Mouse (Mus musculus) CH12F3 (cell line): ENCODE data around the gene Renbp.

Source experiments
- in situ Hi-C: fragments of 300-500 bp; cut with MboI; formaldehyde crosslinking; loops from 2 replicates; pipeline ENCODE4 v1.14.3; 2020; ENCODE audit warnings: low sequenced_read_pairs

The Renbp gene

DNA sequence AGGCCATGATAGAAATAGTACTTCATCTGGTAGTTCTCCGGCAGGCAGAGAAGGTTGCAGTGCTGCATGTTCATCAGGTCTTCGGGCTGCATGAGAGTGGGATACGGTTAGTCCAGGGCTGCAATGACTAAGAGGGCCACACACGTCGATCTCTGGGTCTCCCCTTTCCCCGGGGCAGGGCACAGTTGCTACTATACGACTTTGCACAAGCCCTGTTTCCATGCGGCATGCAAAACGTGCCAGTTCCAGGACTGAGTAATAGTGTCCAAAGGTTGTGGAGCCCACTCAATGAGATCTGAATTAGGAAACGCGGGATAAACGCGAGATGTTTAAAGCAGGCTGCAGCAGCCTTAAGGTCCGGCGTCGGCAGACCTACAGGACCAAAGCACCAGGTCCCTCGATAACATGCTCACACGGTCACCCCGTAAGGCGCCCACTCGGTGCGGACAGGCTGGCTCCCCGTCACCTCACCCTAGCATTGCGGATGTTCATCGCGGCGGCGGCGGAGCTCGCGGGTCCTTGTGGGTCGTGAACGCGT, 9.3 kb downstream of the Renbp start:
- in situ Hi-C loops, result no loop called here

DNA sequence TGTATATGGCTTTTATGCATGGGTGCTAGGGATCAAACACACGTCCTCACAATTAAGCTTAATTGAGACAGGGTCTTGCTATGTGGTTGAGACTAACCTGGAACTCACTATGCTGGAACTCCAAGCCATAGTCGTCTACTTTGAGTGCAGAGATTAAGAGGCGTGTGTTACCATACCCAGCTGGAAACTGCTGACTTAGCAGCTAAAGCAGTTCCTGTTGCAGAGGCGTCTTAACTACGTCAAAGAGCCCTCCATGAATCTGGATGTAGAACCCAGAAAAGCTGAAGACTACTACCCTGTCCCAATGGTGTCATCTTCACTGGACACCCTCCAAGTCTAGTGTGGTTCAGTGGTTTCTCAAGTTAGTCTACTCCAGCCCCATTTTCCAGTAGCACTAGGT, 12.0 kb downstream of the Renbp start:
- in situ Hi-C loops, result no loop called here

DNA sequence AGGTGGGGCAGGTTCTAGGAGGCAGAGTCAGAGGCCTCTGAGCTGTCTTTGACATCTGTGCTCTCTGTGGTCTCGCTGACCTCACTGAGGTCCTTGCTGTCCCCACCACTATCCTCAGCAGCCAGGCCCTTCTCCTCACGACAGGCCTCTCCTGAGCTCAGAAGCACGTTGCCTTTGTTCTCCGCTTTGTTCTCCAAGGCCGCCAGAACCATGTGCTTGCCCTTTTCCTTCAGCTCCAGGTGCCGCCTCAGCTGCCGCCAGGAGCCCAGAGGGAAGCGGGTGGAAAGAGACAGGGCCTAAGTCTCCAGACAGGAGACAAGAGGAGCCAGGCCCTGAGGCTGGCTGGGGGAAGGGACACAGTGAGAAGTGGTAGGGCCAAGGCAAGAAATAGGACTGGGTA, 13.7 kb downstream of the Renbp start:
- in situ Hi-C loops, result no loop called here

DNA sequence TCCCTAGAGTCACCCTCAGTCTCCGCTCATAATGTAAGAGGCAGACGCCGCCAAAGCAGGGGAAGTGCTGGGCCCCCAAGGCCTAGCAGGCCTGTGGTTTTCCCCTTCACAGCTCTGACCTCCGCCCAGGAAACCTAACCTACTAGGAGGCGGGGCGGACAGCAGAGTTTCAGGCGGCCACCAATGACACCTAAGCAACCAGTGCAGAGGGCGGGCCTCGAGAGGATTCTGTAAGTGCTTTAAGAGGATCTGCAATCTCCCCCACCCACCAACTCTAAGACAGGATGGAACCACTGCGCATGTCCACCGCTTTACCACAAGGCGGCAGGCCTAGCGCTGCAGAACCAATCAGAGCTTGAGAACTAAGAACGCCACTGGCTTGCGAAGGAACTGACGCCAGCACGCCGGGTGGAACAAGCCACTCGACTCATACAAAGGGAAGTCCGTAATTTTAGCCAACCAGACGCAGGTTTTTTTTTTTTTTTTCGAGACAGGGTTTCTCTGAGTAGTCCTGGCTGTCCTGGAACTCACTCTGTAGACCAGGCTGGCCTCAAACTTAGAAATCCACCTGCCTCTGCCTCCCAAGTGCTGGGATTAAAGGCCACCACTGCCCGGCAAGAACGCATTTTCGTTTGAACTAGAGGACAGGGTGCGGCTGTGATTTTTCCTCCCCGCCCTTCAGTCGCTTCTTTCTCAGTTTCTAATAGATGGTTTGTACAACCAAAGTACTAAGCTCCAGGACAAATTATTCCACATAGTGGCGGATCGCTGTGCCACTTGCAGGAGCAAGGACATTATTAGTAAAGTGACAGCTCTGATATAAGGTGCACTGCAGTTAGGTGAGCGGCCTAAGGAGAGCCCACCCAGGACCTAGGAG, 15.6 kb downstream of the Renbp start:
- in situ Hi-C loops, result no loop called here

DNA sequence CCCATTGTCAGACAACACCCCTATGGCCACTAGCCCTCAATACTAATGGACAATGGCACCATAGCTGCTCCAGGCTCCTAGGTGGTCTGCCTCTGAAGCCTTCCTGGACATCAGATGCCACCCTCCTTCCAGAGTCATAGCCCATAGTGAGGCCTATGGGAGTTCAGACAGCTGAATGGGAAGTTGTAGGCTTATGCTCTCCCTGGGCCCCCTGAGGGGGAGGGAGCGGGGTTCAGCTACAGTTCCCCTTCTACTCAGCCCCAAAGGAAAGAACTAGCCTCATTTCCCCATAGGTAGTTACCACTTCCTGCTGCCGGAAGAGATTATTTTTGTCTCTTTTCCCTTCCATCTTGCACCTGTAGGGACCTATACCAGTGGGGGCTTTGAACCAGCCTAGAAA, 19.1 kb downstream of the Renbp start:
- in situ Hi-C loops, result no loop called here

DNA sequence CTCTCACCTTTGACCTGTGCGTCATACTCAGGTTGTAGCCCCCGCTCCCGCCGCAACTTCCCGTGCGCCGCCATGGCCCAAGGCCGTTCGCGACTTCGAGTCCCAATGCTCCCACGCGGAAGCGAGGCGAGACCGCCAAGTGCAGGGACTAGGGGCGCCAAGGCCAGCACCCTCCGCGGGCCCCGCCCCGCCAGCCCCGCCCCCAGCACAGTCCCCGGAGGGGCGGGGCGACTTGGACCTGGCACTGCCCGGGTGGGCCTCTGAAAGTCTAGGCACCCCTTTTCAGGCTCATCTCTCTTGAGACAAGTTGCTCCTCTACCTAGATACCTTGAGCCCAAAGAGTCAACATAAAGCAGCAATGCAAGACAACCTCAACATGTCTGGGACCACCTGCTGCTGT, 19.5 kb downstream of the Renbp start:
- in situ Hi-C loops, result no loop called here

DNA sequence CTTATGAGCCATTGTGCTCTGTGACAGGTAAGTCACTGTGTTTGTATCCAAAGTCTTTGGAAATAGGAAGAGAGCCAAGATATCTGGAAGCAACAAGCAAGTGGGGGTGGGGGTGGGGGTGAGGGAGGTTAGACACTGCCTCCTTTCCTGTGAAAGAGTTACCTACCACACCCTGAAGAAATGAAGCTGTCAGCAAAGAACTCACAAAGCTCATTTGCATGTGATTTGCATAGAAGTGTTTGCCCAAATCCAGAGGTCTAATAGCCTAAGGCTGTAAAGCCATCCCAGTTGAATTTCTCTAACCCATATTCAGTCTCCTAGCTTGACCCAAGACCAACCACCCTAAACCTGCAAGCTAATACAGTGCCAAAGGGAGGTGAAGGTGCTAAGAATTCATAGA, 20.2 kb downstream of the Renbp start:
- in situ Hi-C loops, result no loop called here

DNA sequence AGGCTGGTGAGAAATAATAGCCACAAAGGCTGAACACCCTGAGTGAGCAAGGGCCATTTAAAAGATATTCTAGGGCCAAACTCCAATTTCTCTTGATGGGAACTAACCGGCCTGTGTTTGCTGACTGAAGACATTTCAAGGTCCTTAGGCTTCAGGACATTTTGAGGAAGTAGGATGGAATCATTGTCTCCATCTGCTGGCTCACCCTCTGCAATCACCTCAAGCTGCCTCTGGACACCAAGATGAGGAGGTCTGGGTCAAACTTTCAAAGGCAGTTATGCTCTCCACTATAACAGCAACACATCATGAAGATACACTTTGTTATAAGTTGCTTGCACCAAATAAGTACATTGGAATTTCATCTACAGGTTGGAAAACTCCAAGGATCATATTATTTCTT, 20.6 kb downstream of the Renbp start:
- in situ Hi-C loops, result no loop called here

DNA sequence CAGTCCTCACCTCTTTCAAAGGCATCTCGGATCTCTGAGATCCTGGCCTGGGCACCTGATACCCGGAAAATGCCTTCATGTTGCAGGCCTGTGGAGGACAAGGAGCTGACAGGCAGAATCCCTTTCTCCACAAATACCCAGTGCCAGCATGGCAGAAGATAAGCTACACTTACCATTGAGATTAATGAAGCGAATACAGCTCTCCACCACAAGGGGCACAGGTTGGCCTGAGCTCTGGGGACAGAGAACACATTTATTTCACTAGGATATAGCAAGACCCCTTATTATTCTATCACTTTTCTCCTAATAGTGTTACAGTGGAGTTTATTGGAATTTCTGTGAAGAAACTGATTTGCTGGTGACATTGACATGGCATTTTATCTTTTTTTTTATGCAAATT, 32.7 kb downstream of the Renbp start:
- in situ Hi-C loops, result no loop called here

DNA sequence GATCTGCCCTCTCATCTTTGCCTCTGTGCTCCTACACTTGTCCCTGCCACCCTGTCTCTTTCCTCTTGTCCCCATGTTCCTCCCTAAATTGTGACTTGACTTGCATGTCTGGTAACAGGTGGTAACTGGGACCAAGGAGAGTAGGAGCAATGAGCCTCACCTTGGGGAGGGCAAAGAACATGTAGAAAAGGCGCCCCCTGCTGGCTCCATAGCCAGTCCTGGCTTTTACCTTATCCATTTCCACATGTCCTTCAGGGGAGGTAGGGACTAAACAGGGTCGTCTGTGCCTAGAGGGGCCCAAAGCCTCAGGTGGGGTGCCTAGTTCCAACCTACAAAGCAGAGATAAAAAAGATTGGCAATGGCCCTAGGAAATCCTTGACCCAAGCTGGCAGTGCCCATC, 34.9 kb downstream of the Renbp start, which contains the start of gene L1cam:
Gene L1cam, minus strand, starts transcription at position 387 of the 400 bp plus-strand sequence.
- in situ Hi-C loops, result no loop called here

DNA sequence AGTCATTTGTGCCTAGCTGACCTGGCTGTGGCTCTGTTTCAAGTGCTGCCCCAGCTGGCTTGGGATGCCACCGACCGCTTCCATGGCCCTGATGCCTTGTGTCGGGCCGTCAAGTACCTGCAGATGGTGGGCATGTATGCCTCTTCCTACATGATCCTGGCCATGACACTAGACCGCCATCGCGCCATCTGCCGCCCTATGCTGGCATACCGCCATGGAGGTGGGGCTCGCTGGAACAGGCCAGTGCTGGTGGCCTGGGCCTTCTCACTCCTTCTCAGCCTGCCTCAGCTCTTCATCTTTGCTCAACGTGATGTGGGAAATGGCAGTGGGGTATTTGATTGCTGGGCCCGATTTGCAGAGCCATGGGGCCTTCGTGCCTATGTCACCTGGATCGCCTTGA, 37.8 kb downstream of the Renbp start:
- in situ Hi-C loops, result no loop called here

DNA sequence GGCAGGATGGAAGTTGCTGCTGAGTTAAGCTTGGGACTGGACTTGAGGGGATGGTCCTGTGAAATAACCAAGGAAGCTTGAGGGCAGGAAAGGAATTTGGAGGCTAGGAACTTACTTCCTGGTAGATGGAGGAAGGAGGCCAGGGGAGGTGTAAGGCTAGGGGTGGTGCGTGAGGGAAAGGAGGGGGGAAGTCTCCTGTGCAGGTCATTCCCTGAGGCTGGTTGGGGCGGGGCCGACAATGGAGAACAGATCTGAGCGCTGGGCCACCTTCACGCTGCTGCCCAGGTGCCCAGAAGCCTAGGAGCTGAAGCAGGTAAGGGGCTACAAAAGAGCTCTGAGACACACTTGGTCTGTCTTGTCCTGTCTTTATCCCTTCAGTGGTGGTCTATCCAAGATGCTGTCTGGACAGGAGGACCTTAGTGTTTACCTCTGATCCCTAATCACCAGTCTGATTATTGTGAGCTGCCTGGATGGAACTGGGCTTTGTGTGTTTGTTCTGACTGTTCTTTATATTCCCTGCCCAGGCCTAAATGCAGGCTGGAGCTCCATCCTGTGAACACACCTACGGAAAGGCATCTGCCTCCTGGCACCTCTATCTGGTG, 39.0 kb downstream of the Renbp start, which contains the start of gene Avpr2:
Gene Avpr2, plus strand, starts transcription at position 552 of the 602 bp plus-strand sequence.
- in situ Hi-C loops, result no loop called here

DNA sequence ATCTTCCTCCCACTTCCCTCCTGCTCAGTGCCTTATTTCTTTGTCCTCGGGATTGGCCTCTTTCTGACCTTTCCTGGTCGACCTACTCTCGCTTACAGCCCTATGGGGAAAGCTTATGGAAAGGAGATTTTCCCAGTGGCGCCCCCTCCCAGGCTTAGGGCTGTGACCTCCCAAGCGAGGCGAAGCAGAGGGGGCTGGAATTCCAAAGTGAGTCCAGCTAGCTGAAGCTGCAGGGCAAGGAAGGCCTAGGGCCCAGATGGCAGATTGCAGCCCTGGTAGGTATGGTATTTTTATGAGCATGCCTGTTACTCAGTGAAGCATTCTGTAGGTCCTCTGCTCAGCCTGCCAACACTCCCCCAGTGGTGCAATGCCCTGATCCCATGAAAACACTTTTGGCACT, 49.2 kb downstream of the Renbp start:
- in situ Hi-C loops, result no loop called here

DNA sequence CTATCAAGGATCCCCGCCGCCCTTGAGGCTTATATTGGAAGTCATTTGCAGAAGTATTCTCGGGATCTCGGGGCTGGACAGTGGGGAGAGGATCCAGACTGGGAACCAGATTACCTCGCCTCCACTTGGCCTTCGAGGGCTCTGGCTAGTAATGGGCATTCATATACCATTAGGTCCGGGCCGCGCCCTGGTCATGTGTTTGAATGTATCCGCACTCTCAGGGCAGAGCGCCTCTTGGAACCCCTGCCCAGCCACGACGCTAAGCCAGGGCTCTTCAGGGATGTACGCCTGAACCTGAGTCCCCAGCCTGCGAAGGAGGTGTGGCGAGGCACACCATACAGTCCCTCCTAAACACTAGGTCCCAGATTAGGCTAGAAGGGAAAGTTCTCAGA, 49.6 kb downstream of the Renbp start:
- in situ Hi-C loops, result no loop called here

DNA sequence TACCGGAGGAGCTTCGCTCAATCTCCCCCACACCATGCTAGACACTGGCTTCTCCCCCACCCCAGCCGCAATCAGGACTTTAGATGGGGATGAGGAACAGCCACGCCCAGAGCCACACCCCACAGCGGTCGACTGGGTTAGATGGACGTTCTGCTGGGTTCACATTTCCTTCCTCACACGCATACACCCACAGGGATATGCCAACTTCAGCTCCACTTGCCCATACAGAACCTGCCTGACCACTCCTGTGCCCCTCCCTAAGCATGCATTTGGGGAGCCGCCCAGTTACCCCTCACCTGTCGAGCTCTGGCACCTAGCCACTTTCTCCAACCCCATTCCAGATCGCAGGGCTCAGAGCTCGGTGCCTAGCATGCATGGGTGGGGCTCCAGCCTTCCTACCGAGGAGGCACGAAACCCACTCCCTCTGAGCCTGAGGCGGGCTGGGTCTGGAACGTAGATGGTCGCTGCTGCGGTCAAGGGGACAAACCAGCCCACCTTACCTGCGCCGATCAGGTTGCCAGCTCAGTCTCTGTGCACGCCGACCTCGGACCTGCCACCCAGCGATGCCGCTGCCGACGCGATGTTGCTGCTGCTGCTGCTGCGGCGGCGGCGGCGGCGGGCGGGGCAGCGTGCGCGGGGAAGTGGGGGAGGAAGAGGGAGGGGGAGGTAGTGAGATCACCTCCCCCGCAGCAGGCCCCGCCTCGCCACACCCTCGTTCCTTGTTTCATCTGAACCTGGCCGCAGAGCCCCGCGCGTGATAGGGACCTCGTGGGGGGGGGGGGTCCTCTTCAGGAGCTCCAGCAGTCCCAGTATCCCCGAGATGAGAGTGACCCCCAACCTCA, 50.2 kb downstream of the Renbp start:
- in situ Hi-C loops, result no loop called here

DNA sequence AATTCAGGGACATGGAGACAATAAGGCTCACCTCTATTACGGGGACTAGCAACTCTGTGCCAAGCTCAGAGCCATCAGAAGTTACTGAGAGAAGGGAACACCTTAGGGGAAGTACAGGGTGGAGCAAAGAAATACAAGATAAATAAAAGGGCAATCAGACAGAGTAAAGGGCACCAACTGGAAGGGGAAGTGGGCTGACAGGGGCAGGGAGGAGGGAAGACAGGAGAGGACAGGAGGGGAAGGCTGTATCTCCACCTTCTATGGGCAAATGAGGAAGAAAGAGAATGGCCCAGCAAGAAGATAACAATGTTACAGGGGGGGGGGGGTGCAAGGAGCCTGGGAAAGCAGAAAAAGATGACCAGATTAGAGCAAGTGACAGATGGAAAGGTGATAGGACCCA, 53.6 kb downstream of the Renbp start:
- in situ Hi-C loops, result no loop called here

DNA sequence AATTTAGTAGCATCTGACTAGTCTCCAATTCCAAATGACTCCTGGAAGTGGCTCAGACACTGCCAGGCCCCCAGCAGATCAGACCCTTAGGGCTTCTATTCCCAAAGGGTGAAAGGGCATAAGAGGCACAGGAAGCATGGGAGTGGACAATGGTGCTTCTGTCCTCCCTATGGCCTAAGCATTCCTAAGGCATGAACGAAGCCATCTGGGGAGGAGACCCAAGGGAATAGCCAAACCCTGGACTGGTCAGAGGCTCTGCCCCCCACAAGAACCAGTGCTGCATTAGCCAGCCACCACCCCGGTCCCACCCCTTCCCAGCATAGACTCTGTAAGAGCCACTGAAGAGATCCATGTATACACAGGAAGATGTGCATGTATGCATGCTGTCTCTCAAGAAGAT, 54.8 kb downstream of the Renbp start:
- in situ Hi-C loops, result no loop called here
